Mouse (Mus musculus) C2C12 (cell line): ENCODE data around the gene Meis2.

Experiments used
- CTCF ChIP-seq: IDR thresholded peaks from one replicate; pipeline ENCODE4 v1.5.1; 2011; ENCODE audit not compliant: control insufficient read depth, insufficient read depth, insufficient read length
- MYOD1 ChIP-seq: IDR thresholded peaks from one replicate; pipeline ENCODE4 v1.6.1; 2011; ENCODE audit warnings: low read depth; ENCODE audit not compliant: control insufficient read depth, insufficient read length
- USF1 ChIP-seq: IDR thresholded peaks from one replicate; pipeline ENCODE4 v1.6.1; 2011; ENCODE audit warnings: low read depth, mild to moderate bottlenecking, control low read depth, moderate library complexity

DNA sequence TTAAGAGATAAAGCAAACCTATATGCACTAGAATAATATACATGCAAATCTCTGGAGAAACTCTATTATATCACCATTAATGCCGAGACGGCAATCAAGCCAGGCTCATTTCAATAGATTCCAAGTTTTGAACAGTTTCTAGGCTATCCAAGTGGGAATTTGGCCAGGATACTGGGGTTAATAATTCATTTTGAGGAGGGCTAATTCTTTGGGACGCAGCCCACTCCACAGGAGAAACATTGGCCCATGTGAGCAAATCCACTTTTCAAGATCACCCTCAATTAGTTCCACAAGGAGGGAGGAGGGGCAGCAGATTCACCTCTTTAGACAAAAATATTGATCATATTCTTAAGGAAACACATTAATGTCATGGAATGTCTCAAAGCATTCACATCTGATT is 127.3 kb downstream of the Meis2 start:
- TF ChIP-seq MYOD1 (no peak), CTCF (no peak), USF1 (no peak)
